Mouse (Mus musculus) stomach, postnatal 0 days (tissue): ENCODE measurements around the gene Nup107.

Source experiments
- CTCF ChIP-seq: IDR thresholded peaks from 2 replicates; pipeline ENCODE4 v1.5.1; 2016; ENCODE audit warnings: antibody characterized with exemption, low read depth, mild to moderate bottlenecking, moderate library complexity
- EP300 ChIP-seq: optimal IDR thresholded peaks from 2 replicates; pipeline ENCODE3; 2016; ENCODE audit warnings: antibody characterized with exemption

- no peak for TF ChIP-seq CTCF
- no peak for TF ChIP-seq EP300
Measured at GRCm38 (mm10) chr10:117730140-117730539, 62.4 kb downstream of the Nup107 start.
